Mouse (Mus musculus): ENCODE measurements around the gene Heatr5a. TPM values are rescaled to one million over a fixed set of nuclear protein-coding genes. Genes with fewer than 3 reads are reported as not detected.

Gene Heatr5a
- 10 to 100 TPM; 20.3 to 23.0 TPM for total RNA-seq (2021)
- 18.5 and 24.9 TPM in 2 replicates for polyA plus RNA-seq (2012; rRNA removed)
- long read RNA-seq, full-length matches to known transcripts, result 1 of 7 reads
- long read RNA-seq, partial matches to known transcripts, result 2 of 7 reads
- long read RNA-seq, other reads (novel, unspliced or antisense), result 4 of 7 reads

GRCm38 (mm10) chr12:51971070-51971664 is at the start of gene Heatr5a:
Gene Heatr5a (minus strand): TSS chr12:51971321.
- DNase-seq, result peak; percentile 97

GRCm38 (mm10) chr12:52014494-52015029 is 43.4 kb upstream of the Heatr5a start:
- DNase-seq, result no peak

GRCm38 (mm10) chr12:52014044-52014443 is 42.9 kb upstream of the Heatr5a start:
- DNase-seq, result peak; percentile 51

- DNase-seq, result no peak
Measured at GRCm38 (mm10) chr12:52013274-52013673, 42.2 kb upstream of the Heatr5a start.

- no peak for DNase-seq
Measured at GRCm38 (mm10) chr12:52012159-52012558, 41.0 kb upstream of the Heatr5a start.

- DNase-seq, result no peak
Measured at GRCm38 (mm10) chr12:52010630-52010961, 39.5 kb upstream of the Heatr5a start.

GRCm38 (mm10) chr12:52009928-52010629 is 39.0 kb upstream of the Heatr5a start:
- DNase-seq, result no peak

GRCm38 (mm10) chr12:52006633-52006994 is 35.5 kb upstream of the Heatr5a start:
- DNase-seq, result no peak

- peak; percentile 93 for DNase-seq
Measured at GRCm38 (mm10) chr12:52005877-52006632, 34.9 kb upstream of the Heatr5a start, which contains the start of gene Dtd2. Gene Dtd2 (minus strand): TSS chr12:52006501.

- no peak for DNase-seq
Measured at GRCm38 (mm10) chr12:52002746-52003145, 31.6 kb upstream of the Heatr5a start.

GRCm38 (mm10) chr12:52001544-52001943 is 30.4 kb upstream of the Heatr5a start:
- DNase-seq, result peak; percentile 68

- no peak for DNase-seq
Measured at GRCm38 (mm10) chr12:51998366-51998932, 27.3 kb upstream of the Heatr5a start.

GRCm38 (mm10) chr12:51995738-51996536 is 24.8 kb upstream of the Heatr5a start:
- no peak for DNase-seq

- DNase-seq, result no peak
Measured at GRCm38 (mm10) chr12:51990629-51991028, 19.5 kb upstream of the Heatr5a start.

GRCm38 (mm10) chr12:51988536-51988935 is 17.4 kb upstream of the Heatr5a start:
- DNase-seq, result peak; percentile 51

GRCm38 (mm10) chr12:51985826-51986225 is 14.7 kb upstream of the Heatr5a start:
- no peak for DNase-seq

GRCm38 (mm10) chr12:51985163-51985748 is 14.1 kb upstream of the Heatr5a start:
- DNase-seq, result no peak

- no peak for DNase-seq
Measured at GRCm38 (mm10) chr12:51983625-51984024, 12.5 kb upstream of the Heatr5a start.

GRCm38 (mm10) chr12:51976531-51976930 is 5.4 kb upstream of the Heatr5a start:
- DNase-seq, result no peak

- DNase-seq, result no peak
Measured at GRCm38 (mm10) chr12:51974381-51974780, 3.3 kb upstream of the Heatr5a start.
